Mouse (Mus musculus) neural tube, embryonic 13.5 days (tissue): ENCODE measurements around the gene Ezr. TPM values are rescaled to one million over a fixed set of nuclear protein-coding genes. Genes with fewer than 3 reads are reported as not detected.

Source experiments
- ATAC-seq: fragments of 200-750 bp; cut with Nextera tagmentation; 2 replicates; pipeline ENCODE4 v1.8.0; 2017; ENCODE audit warnings: low read depth, mild to moderate bottlenecking, moderate TSS enrichment, moderate library complexity
- H3K27ac ChIP-seq: fragments of 300-500 bp; sonication (generic); replicated peaks from 2 replicates; pipeline ENCODE4 v1.5.1; 2015; ENCODE audit warnings: moderate library complexity, mild to moderate bottlenecking, inconsistent platforms
- H3K27me3 ChIP-seq: fragments of 300-500 bp; sonication (generic); 2 replicates; pipeline ENCODE4 v1.6.1; 2015; ENCODE audit warnings: mild to moderate bottlenecking, inconsistent platforms
- H3K36me3 ChIP-seq: fragments of 300-500 bp; sonication (generic); 2 replicates; pipeline ENCODE4 v1.6.1; 2015; ENCODE audit warnings: mild to moderate bottlenecking, inconsistent platforms
- H3K4me1 ChIP-seq: fragments of 300-500 bp; sonication (generic); replicated peaks from 2 replicates; pipeline ENCODE4 v1.6.1; 2015; ENCODE audit warnings: inconsistent platforms
- H3K4me2 ChIP-seq: fragments of 300-500 bp; sonication (generic); 2 replicates; pipeline ENCODE4 v1.6.1; 2015; ENCODE audit warnings: inconsistent platforms, mild to moderate bottlenecking, moderate library complexity
- H3K4me3 ChIP-seq: fragments of 300-500 bp; sonication (generic); 2 replicates; pipeline ENCODE4 v1.5.1; 2015; ENCODE audit warnings: mild to moderate bottlenecking, inconsistent platforms
- H3K9ac ChIP-seq: fragments of 300-500 bp; sonication (generic); 2 replicates; pipeline ENCODE4 v1.6.1; 2015; ENCODE audit warnings: moderate library complexity, mild to moderate bottlenecking, inconsistent platforms
- H3K9me3 ChIP-seq: fragments of 300-500 bp; sonication (generic); 2 replicates; pipeline ENCODE4 v1.6.1; 2016; ENCODE audit warnings: inconsistent platforms
- WGBS: fragments of 180-500 bp; shearing (Covaris S2); methylation state at CpG from one replicate; pipeline ENCODE4 v1.1.7; 2015; 5-methylcytosine and 5-hydroxymethylcytosine counted together
- polyA plus RNA-seq: library from polyadenylated mRNA; unstranded; fragments of >200 nt; fragmentation: Nextera tagmentation; extraction: Ambion mirVana; gene quantifications from 2 replicates; pipeline ENCODE4 v1.2.1, GENCODE M21; 2015

Ezr gene
- 58.5 and 68.3 TPM in 2 replicates for polyA plus RNA-seq

GRCm38 (mm10) chr17:6782611-6783005 is at the start of gene Ezr:
Gene Ezr, minus strand, starts transcription at chr17:6782784.
- Histone ChIP-seq H3K9ac (peak within 1 kb of the TSS; percentile 83), H3K9me3 (no peaks in the 10 kb centered on the region), H3K27ac (peak within 1 kb of the TSS; percentile 64; the same call in 1 of the 2 replicates), H3K4me3 (peak within 1 kb of the TSS; percentile 78), H3K36me3 (no peaks in the 10 kb centered on the region), H3K4me1 (peaks cover 43% of the 10 kb centered on the region), H3K27me3 (peaks cover 35% of the 10 kb centered on the region), H3K4me2 (peak within 1 kb of the TSS; percentile 95)
- peak; percentile 85 for ATAC-seq
- under 1% methylated on average over 52 of the region's 52 CpGs for WGBS

- Histone ChIP-seq H3K36me3 (no peaks in the 10 kb centered on the region), H3K4me1 (peaks cover 17% of the 10 kb centered on the region), H3K27ac (no peak overlapping the region), H3K9me3 (no peaks in the 10 kb centered on the region), H3K9ac (no peak overlapping the region), H3K4me3 (no peak overlapping the region), H3K27me3 (no peaks in the 10 kb centered on the region), H3K4me2 (no peak overlapping the region)
- no peak for ATAC-seq
- WGBS, result 78% methylated on average over 1 of the region's 1 CpGs
Measured at GRCm38 (mm10) chr17:6830004-6830592, 47.5 kb upstream of the Ezr start.

GRCm38 (mm10) chr17:6828531-6829150 is 46.1 kb upstream of the Ezr start:
- 80% methylated on average over 7 of the region's 7 CpGs for WGBS

GRCm38 (mm10) chr17:6827740-6828461 is 45.3 kb upstream of the Ezr start:
- Histone ChIP-seq H3K4me2 (peak overlapping the region; percentile 75), H3K27me3 (no peaks in the 10 kb centered on the region), H3K9ac (peak overlapping the region; percentile 76), H3K4me3 (peak overlapping the region; percentile 51), H3K9me3 (no peaks in the 10 kb centered on the region), H3K36me3 (no peaks in the 10 kb centered on the region), H3K4me1 (peaks cover 17% of the 10 kb centered on the region), H3K27ac (peak overlapping the region; percentile 98)
- 1% methylated on average over 64 of the region's 64 CpGs for WGBS
- peak; percentile 99 for ATAC-seq

More at GRCm38 (mm10) chr17:6828531-6829150, 46.1 kb upstream of the Ezr start:
- Histone ChIP-seq H3K27ac (peak overlapping the region; percentile 98), H3K36me3 (no peaks in the 10 kb centered on the region), H3K4me2 (peak overlapping the region; percentile 75), H3K4me1 (peaks cover 17% of the 10 kb centered on the region), H3K9ac (peak overlapping the region; percentile 76), H3K9me3 (no peaks in the 10 kb centered on the region), H3K27me3 (no peaks in the 10 kb centered on the region), H3K4me3 (peak overlapping the region; percentile 51)
- no peak for ATAC-seq

GRCm38 (mm10) chr17:6827159-6827733 is 44.7 kb upstream of the Ezr start:
- Histone ChIP-seq H3K27me3 (no peaks in the 10 kb centered on the region), H3K4me2 (peak overlapping the region; percentile 75), H3K4me1 (peaks cover 17% of the 10 kb centered on the region), H3K36me3 (no peaks in the 10 kb centered on the region), H3K9me3 (no peaks in the 10 kb centered on the region), H3K27ac (peak overlapping the region; percentile 98), H3K4me3 (peak overlapping the region; percentile 51), H3K9ac (peak overlapping the region; percentile 76)
- ATAC-seq, result peak; percentile 29; the same call in 1 of the 2 replicates
- WGBS, result 35% methylated on average over 10 of the region's 10 CpGs

GRCm38 (mm10) chr17:6816796-6817195 is 34.2 kb upstream of the Ezr start:
- Histone ChIP-seq H3K9ac (no peak overlapping the region), H3K4me3 (no peak overlapping the region)

GRCm38 (mm10) chr17:6816151-6816550 is 33.6 kb upstream of the Ezr start:
- Histone ChIP-seq H3K9me3 (peaks cover 2% of the 10 kb centered on the region; the same call in 1 of the 2 replicates), H3K27ac (no peak overlapping the region), H3K4me1 (peaks cover 19% of the 10 kb centered on the region), H3K27me3 (no peaks in the 10 kb centered on the region), H3K4me2 (no peak overlapping the region), H3K36me3 (no peaks in the 10 kb centered on the region), H3K4me3 (no peak overlapping the region), H3K9ac (no peak overlapping the region)
- 76% methylated on average over 1 of the region's 1 CpGs for WGBS
- no peak for ATAC-seq

More at GRCm38 (mm10) chr17:6816796-6817195, 34.2 kb upstream of the Ezr start:
- Histone ChIP-seq H3K4me2 (no peak overlapping the region), H3K27ac (no peak overlapping the region), H3K36me3 (no peaks in the 10 kb centered on the region), H3K27me3 (no peaks in the 10 kb centered on the region), H3K9me3 (peaks cover 2% of the 10 kb centered on the region; the same call in 1 of the 2 replicates), H3K4me1 (peaks cover 19% of the 10 kb centered on the region)
- 79% methylated on average over 5 of the region's 5 CpGs for WGBS
- no peak for ATAC-seq

GRCm38 (mm10) chr17:6814656-6815055 is 32.1 kb upstream of the Ezr start:
- H3K27me3 ChIP-seq, result no peaks in the 10 kb centered on the region
- whole genome bisulfite sequencing, result 43% methylated on average over 4 of the region's 4 CpGs
- no peak overlapping the region for H3K4me3 ChIP-seq
- no peak overlapping the region for H3K9ac ChIP-seq
- peaks cover 2% of the 10 kb centered on the region; the same call in 1 of the 2 replicates for H3K9me3 ChIP-seq
- peaks cover 19% of the 10 kb centered on the region for H3K4me1 ChIP-seq
- no peak for ATAC-seq
- H3K4me2 ChIP-seq, result no peak overlapping the region
- H3K27ac ChIP-seq, result 0 out of 2 replicates have a peak overlapping the region, but pooled peaks have one; percentile 18
- H3K36me3 ChIP-seq, result no peaks in the 10 kb centered on the region

- Histone ChIP-seq H3K36me3 (no peaks in the 10 kb centered on the region), H3K4me1 (peaks cover 23% of the 10 kb centered on the region), H3K27me3 (no peaks in the 10 kb centered on the region), H3K4me2 (no peak overlapping the region), H3K9ac (no peak overlapping the region), H3K27ac (peak overlapping the region; percentile 56), H3K9me3 (no peaks in the 10 kb centered on the region), H3K4me3 (no peak overlapping the region)
- ATAC-seq, result peak; percentile 69
- 5% methylated on average over 3 of the region's 3 CpGs for WGBS
Measured at GRCm38 (mm10) chr17:6812851-6813191, 30.2 kb upstream of the Ezr start.

GRCm38 (mm10) chr17:6811931-6812850 is 29.6 kb upstream of the Ezr start:
- H3K36me3 ChIP-seq, result no peaks in the 10 kb centered on the region
- H3K9me3 ChIP-seq, result no peaks in the 10 kb centered on the region
- 32% methylated on average over 7 of the region's 7 CpGs for WGBS
- no peaks in the 10 kb centered on the region for H3K27me3 ChIP-seq
- no peak overlapping the region for H3K4me3 ChIP-seq
- H3K4me2 ChIP-seq, result no peak overlapping the region
- H3K27ac ChIP-seq, result peak overlapping the region; percentile 56
- H3K4me1 ChIP-seq, result peaks cover 23% of the 10 kb centered on the region
- ATAC-seq, result peak; percentile 63
- H3K9ac ChIP-seq, result no peak overlapping the region

- Histone ChIP-seq H3K9me3 (no peaks in the 10 kb centered on the region), H3K4me3 (no peak overlapping the region), H3K4me1 (peaks cover 20% of the 10 kb centered on the region), H3K9ac (no peak overlapping the region), H3K4me2 (no peak overlapping the region), H3K36me3 (no peaks in the 10 kb centered on the region), H3K27me3 (no peaks in the 10 kb centered on the region), H3K27ac (no peak overlapping the region)
- ATAC-seq, result no peak
- 53% methylated on average over 3 of the region's 3 CpGs for WGBS
Measured at GRCm38 (mm10) chr17:6809331-6809730, 26.7 kb upstream of the Ezr start.
